Mouse (Mus musculus): ENCODE results near the gene Rev1. TPM values are rescaled to one million over a fixed set of nuclear protein-coding genes. Genes with fewer than 3 reads are reported as not detected.
"Not testable (repeated sequence)": the region's sequence is repeated elsewhere in the genome, so short reads cannot be mapped to it uniquely, and the experiment has no call there.

Gene Rev1
- total RNA-seq, 2 experiments from 2014 or later: 17.8 to 23.0 TPM

GRCm38 (mm10) chr1:38071326-38071725, 58.3 kb downstream of the Rev1 start:
- ATAC-seq (ENCODE audit: poor library complexity, severe bottlenecking): no peak

- ATAC-seq (ENCODE audit: poor library complexity, severe bottlenecking): no peak
Measured at GRCm38 (mm10) chr1:38067276-38067675, 62.3 kb downstream of the Rev1 start.

- not testable (repeated sequence) for ATAC-seq (ENCODE audit: poor library complexity, severe bottlenecking)
Measured at GRCm38 (mm10) chr1:38062156-38062555, 67.4 kb downstream of the Rev1 start.

GRCm38 (mm10) chr1:38058417-38058816, 71.2 kb downstream of the Rev1 start:
- ATAC-seq (ENCODE audit: poor library complexity, severe bottlenecking): no peak

- ATAC-seq (ENCODE audit: poor library complexity, severe bottlenecking): no peak
Measured at GRCm38 (mm10) chr1:38055176-38055575, 74.4 kb downstream of the Rev1 start.

GRCm38 (mm10) chr1:38049562-38049961, 80.0 kb downstream of the Rev1 start:
- no peak for ATAC-seq (ENCODE audit: poor library complexity, severe bottlenecking)

GRCm38 (mm10) chr1:38048121-38048520, 81.5 kb downstream of the Rev1 start:
- ATAC-seq (ENCODE audit: poor library complexity, severe bottlenecking): no peak

GRCm38 (mm10) chr1:38038898-38039297, 90.7 kb downstream of the Rev1 start:
- no peak for ATAC-seq (ENCODE audit: poor library complexity, severe bottlenecking)

GRCm38 (mm10) chr1:38037375-38037774, 92.2 kb downstream of the Rev1 start:
- no peak for ATAC-seq (ENCODE audit: poor library complexity, severe bottlenecking)

GRCm38 (mm10) chr1:38035521-38035920, 94.1 kb downstream of the Rev1 start:
- no peak for ATAC-seq (ENCODE audit: poor library complexity, severe bottlenecking)

GRCm38 (mm10) chr1:38031391-38031790, 98.2 kb downstream of the Rev1 start:
- ATAC-seq (ENCODE audit: poor library complexity, severe bottlenecking): no peak

- ATAC-seq (ENCODE audit: poor library complexity, severe bottlenecking): no peak
Measured at GRCm38 (mm10) chr1:38027301-38027700, 102.3 kb downstream of the Rev1 start.

GRCm38 (mm10) chr1:38014551-38015203, 114.9 kb downstream of the Rev1 start:
- ATAC-seq (ENCODE audit: poor library complexity, severe bottlenecking): no peak

- no peak for ATAC-seq (ENCODE audit: poor library complexity, severe bottlenecking)
Measured at GRCm38 (mm10) chr1:38012509-38012908, 117.1 kb downstream of the Rev1 start.

GRCm38 (mm10) chr1:38012104-38012503, 117.5 kb downstream of the Rev1 start:
- peak; percentile 80 for ATAC-seq (ENCODE audit: poor library complexity, severe bottlenecking)

GRCm38 (mm10) chr1:38011647-38012046, 118.0 kb downstream of the Rev1 start:
- 0 out of 2 replicates have a peak, but pooled peaks have one; percentile 15 for ATAC-seq (ENCODE audit: poor library complexity, severe bottlenecking)

- ATAC-seq (ENCODE audit: poor library complexity, severe bottlenecking): no peak
Measured at GRCm38 (mm10) chr1:38006741-38007140, 122.9 kb downstream of the Rev1 start.

- no peak for ATAC-seq (ENCODE audit: poor library complexity, severe bottlenecking)
Measured at GRCm38 (mm10) chr1:38003046-38003445, 126.6 kb downstream of the Rev1 start.

Other genes with a start within 250 kb of the Rev1 start
- 26.0 and 36.1 TPM in 2 replicates for gene Mitd1, start 239.4 kb downstream of the Rev1 start, total RNA-seq (2015)
- 28.3 and 30.2 TPM in 2 replicates for gene Mitd1, start 239.4 kb downstream of the Rev1 start, total RNA-seq (2017)
- gene Mrpl30, start 239.3 kb downstream of the Rev1 start, total RNA-seq (2015): 223 and 230 TPM in 2 replicates
- 174 and 190 TPM in 2 replicates for gene Mrpl30, start 239.3 kb downstream of the Rev1 start, total RNA-seq (2017)
- gene Lyg2, start 213.3 kb downstream of the Rev1 start, total RNA-seq (2015): not detected in 2 replicates
- not detected in 2 replicates for gene Lyg2, start 213.3 kb downstream of the Rev1 start, total RNA-seq (2017)
- gene Lyg1, start 172.0 kb downstream of the Rev1 start, total RNA-seq (2015): not detected in 2 replicates
- not detected in 2 replicates for gene Lyg1, start 172.0 kb downstream of the Rev1 start, total RNA-seq (2017)
- 60.9 and 65.4 TPM in 2 replicates for gene Txndc9, start 131.9 kb downstream of the Rev1 start, total RNA-seq (2015)
- gene Txndc9, start 131.9 kb downstream of the Rev1 start, total RNA-seq (2017): 48.1 and 51.9 TPM in 2 replicates
- 20.8 and 21.1 TPM in 2 replicates for gene Eif5b, start 131.8 kb downstream of the Rev1 start, total RNA-seq (2015)
- 7.6 and 14.3 TPM in 2 replicates for gene Eif5b, start 131.8 kb downstream of the Rev1 start, total RNA-seq (2017)

All from megakaryocyte, adult 5-6 weeks (primary cell).